Mouse (Mus musculus): ENCODE data around the gene Frmd6. TPM values are rescaled to one million over a fixed set of nuclear protein-coding genes. Genes with fewer than 3 reads are reported as not detected.

Frmd6 gene
- polyA plus RNA-seq, 1 experiment from 2014 or later: 27.8 TPM

- peaks cover 3% of the 10 kb centered on the region; the same call in 1 of the 2 replicates for H3K36me3 ChIP-seq (ENCODE audit: control insufficient read depth, insufficient read depth, low read length)
- no peak for DNase-seq (ENCODE audit: low spot score)
- H3K4me1 ChIP-seq (ENCODE audit: control insufficient read depth, insufficient read depth, low read length): no peaks in the 10 kb centered on the region
- H3K27ac ChIP-seq (ENCODE audit: low read depth, low read length): no peak overlapping the region
- H3K27me3 ChIP-seq (ENCODE audit: control insufficient read depth, insufficient read depth, low read length): no peaks in the 10 kb centered on the region
- H3K9ac ChIP-seq (ENCODE audit: low read length): no peak overlapping the region
- 90% methylated on average over 21 of the region's 21 CpGs for WGBS
- H3K4me3 ChIP-seq (ENCODE audit: low read depth, low read length): no peak overlapping the region
- H3K9me3 ChIP-seq (ENCODE audit: control insufficient read depth, low read length): no peaks in the 10 kb centered on the region
- no peak overlapping the region for H3K4me2 ChIP-seq (ENCODE audit: low read depth)
- no peak for ATAC-seq (ENCODE audit: insufficient read depth, low FRiP score, low TSS enrichment)
Observed at GRCm38 (mm10) chr12:70876270-70876998, 51.1 kb downstream of the Frmd6 start.

DNA sequence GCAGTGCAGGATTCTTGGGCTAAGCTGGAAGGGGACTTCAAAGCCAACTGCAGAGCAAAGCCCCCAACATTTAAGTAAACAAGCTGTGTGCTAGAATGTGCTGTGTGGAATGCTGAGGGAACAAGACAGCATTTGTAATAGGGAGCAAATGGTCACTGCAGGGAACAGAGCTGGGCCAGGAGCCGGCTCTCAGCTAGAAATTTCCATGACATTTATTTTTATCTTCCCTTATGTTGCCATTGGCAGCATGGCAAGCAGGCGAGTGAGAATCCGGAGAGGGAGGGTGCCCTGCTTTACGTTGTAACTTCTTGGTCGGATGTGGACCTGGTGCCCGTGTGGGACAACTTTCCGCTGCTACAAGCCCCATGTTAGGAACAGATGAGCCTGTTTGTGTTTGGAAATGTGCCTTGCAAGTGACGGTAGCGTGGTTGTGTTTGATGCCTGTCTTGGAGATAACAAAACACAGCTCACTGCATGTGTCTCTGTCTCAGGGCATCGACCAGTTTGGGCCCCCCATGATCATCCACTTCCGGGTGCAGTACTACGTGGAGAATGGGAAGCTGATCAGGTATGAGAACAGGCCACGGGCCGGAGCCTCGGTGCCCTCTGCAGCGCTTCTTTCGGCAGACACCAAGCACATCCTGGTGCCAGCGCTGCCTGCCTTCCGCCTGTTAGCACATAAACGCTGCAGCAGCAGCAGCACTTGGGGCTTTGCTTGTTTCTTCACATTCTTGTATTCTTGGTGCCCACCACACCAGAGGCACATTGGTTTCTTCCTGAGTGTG, 52.8 kb downstream of the Frmd6 start:
- Histone ChIP-seq H3K27ac (ENCODE audit: low read depth, low read length) (no peak overlapping the region), H3K27me3 (ENCODE audit: control insufficient read depth, insufficient read depth, low read length) (no peaks in the 10 kb centered on the region), H3K36me3 (ENCODE audit: control insufficient read depth, insufficient read depth, low read length) (peaks cover 3% of the 10 kb centered on the region; the same call in 1 of the 2 replicates), H3K4me3 (ENCODE audit: low read depth, low read length) (no peak overlapping the region), H3K9me3 (ENCODE audit: control insufficient read depth, low read length) (no peaks in the 10 kb centered on the region), H3K9ac (ENCODE audit: low read length) (no peak overlapping the region), H3K4me2 (ENCODE audit: low read depth) (no peak overlapping the region), H3K4me1 (ENCODE audit: control insufficient read depth, insufficient read depth, low read length) (no peaks in the 10 kb centered on the region)
- ATAC-seq (ENCODE audit: insufficient read depth, low FRiP score, low TSS enrichment) (no peak), DNase-seq (ENCODE audit: low spot score) (no peak)
- 86% methylated on average over 20 of the region's 20 CpGs for WGBS

GRCm38 (mm10) chr12:70880396-70880975, 55.2 kb downstream of the Frmd6 start:
- H3K27me3 ChIP-seq (ENCODE audit: control insufficient read depth, insufficient read depth, low read length): no peaks in the 10 kb centered on the region
- peaks cover 3% of the 10 kb centered on the region; the same call in 1 of the 2 replicates for H3K36me3 ChIP-seq (ENCODE audit: control insufficient read depth, insufficient read depth, low read length)
- no peak overlapping the region for H3K9ac ChIP-seq (ENCODE audit: low read length)
- H3K4me2 ChIP-seq (ENCODE audit: low read depth): no peak overlapping the region
- WGBS: 60% methylated on average over 9 of the region's 9 CpGs
- ATAC-seq (ENCODE audit: insufficient read depth, low FRiP score, low TSS enrichment) (no peak), DNase-seq (ENCODE audit: low spot score) (no peak)
- H3K9me3 ChIP-seq (ENCODE audit: control insufficient read depth, low read length): no peaks in the 10 kb centered on the region
- H3K4me1 ChIP-seq (ENCODE audit: control insufficient read depth, insufficient read depth, low read length): no peaks in the 10 kb centered on the region
- no peak overlapping the region for H3K27ac ChIP-seq (ENCODE audit: low read depth, low read length)
- H3K4me3 ChIP-seq (ENCODE audit: low read depth, low read length): no peak overlapping the region

DNA sequence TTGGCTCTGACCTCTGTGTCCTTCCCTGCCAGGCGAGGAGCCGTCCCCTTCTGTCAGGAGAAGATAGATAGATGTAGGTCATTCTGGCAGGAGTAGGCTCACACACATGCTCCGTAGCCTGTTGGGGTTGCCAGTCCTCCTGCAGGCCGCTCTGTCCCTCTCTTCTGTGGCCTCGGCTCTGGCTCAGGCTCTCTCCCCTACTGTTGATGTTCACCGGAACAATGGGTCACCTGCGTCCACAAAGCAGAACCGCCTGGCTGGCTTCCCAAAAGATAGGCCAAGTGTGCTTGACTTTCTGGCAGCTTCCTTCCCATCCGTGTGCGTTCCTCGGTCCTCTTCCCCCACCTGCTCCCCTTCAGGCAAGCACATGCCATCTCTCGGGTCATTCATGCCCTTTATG, 56.0 kb downstream of the Frmd6 start:
- Histone ChIP-seq H3K4me1 (ENCODE audit: control insufficient read depth, insufficient read depth, low read length) (no peaks in the 10 kb centered on the region), H3K27ac (ENCODE audit: low read depth, low read length) (no peak overlapping the region), H3K9ac (ENCODE audit: low read length) (no peak overlapping the region), H3K36me3 (ENCODE audit: control insufficient read depth, insufficient read depth, low read length) (peaks cover 3% of the 10 kb centered on the region; the same call in 1 of the 2 replicates), H3K27me3 (ENCODE audit: control insufficient read depth, insufficient read depth, low read length) (no peaks in the 10 kb centered on the region), H3K4me2 (ENCODE audit: low read depth) (no peak overlapping the region), H3K4me3 (ENCODE audit: low read depth, low read length) (no peak overlapping the region), H3K9me3 (ENCODE audit: control insufficient read depth, low read length) (no peaks in the 10 kb centered on the region)
- no peak for DNase-seq (ENCODE audit: low spot score)
- no peak for ATAC-seq (ENCODE audit: insufficient read depth, low FRiP score, low TSS enrichment)
- 68% methylated on average over 12 of the region's 12 CpGs for WGBS

DNA sequence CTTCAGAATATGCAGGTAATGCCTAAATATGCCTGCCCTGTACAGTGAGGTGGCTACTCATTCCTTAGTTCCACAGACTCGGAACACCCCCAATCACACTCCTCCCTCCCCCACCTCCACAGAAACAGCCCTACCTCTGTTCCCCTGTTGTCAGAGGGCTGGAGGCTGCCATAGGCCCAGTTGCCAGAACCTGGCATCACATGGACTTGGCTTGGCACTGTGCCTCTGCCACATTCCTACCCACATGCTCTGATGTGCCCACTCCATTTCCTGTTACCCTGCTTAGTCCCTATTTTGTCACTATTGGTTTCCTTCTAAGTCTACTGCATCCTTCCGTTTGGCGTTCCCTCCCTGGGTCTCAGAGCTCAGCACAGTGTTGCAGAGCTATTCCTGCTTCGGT, 56.5 kb downstream of the Frmd6 start:
- no peak for DNase-seq (ENCODE audit: low spot score)
- no peak for ATAC-seq (ENCODE audit: insufficient read depth, low FRiP score, low TSS enrichment)
- H3K36me3 ChIP-seq (ENCODE audit: control insufficient read depth, insufficient read depth, low read length): peaks cover 3% of the 10 kb centered on the region; the same call in 1 of the 2 replicates

DNA sequence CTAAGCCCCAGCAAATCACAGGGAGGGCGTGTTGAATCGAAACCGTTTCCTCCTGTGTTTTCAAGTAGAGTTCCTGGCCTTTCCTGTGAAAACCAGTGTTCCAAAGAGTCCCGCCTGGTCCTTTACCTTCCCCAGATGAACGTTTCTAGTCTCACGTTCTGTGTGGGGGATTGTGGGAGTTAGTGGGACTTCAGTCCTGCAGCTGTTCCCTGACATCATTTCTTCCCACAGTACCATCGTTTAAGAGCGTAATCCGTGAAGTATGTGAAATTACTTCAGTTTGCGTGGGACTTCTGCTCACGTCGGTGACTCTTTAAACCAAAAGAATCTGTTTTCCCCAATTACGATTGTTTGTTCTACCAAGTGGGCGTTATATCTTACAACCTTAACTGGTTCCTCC, 57.8 kb downstream of the Frmd6 start:
- H3K4me3 ChIP-seq (ENCODE audit: low read depth, low read length): no peak overlapping the region
- ATAC-seq (ENCODE audit: insufficient read depth, low FRiP score, low TSS enrichment): no peak
- H3K9ac ChIP-seq (ENCODE audit: low read length): no peak overlapping the region
- 92% methylated on average over 14 of the region's 14 CpGs for WGBS
- no peaks in the 10 kb centered on the region for H3K27me3 ChIP-seq (ENCODE audit: control insufficient read depth, insufficient read depth, low read length)
- H3K36me3 ChIP-seq (ENCODE audit: control insufficient read depth, insufficient read depth, low read length): peaks cover 3% of the 10 kb centered on the region; the same call in 1 of the 2 replicates
- no peak for DNase-seq (ENCODE audit: low spot score)
- H3K9me3 ChIP-seq (ENCODE audit: control insufficient read depth, low read length): no peaks in the 10 kb centered on the region
- no peak overlapping the region for H3K4me2 ChIP-seq (ENCODE audit: low read depth)
- H3K27ac ChIP-seq (ENCODE audit: low read depth, low read length): no peak overlapping the region
- H3K4me1 ChIP-seq (ENCODE audit: control insufficient read depth, insufficient read depth, low read length): no peaks in the 10 kb centered on the region

More for the DNA sequence above, 56.5 kb downstream of the Frmd6 start:
- no peak overlapping the region for H3K27ac ChIP-seq (ENCODE audit: low read depth, low read length)
- H3K9ac ChIP-seq (ENCODE audit: low read length): no peak overlapping the region
- no peak overlapping the region for H3K4me2 ChIP-seq (ENCODE audit: low read depth)
- H3K4me3 ChIP-seq (ENCODE audit: low read depth, low read length): no peak overlapping the region
- 96% methylated on average over 4 of the region's 4 CpGs for WGBS
- H3K9me3 ChIP-seq (ENCODE audit: control insufficient read depth, low read length): no peaks in the 10 kb centered on the region
- H3K27me3 ChIP-seq (ENCODE audit: control insufficient read depth, insufficient read depth, low read length): no peaks in the 10 kb centered on the region
- H3K4me1 ChIP-seq (ENCODE audit: control insufficient read depth, insufficient read depth, low read length): no peaks in the 10 kb centered on the region

- Histone ChIP-seq H3K36me3 (ENCODE audit: control insufficient read depth, insufficient read depth, low read length) (peaks cover 5% of the 10 kb centered on the region; the same call in 1 of the 2 replicates), H3K4me3 (ENCODE audit: low read depth, low read length) (no peak overlapping the region), H3K27ac (ENCODE audit: low read depth, low read length) (no peak overlapping the region), H3K9me3 (ENCODE audit: control insufficient read depth, low read length) (no peaks in the 10 kb centered on the region), H3K4me2 (ENCODE audit: low read depth) (no peak overlapping the region), H3K9ac (ENCODE audit: low read length) (no peak overlapping the region), H3K4me1 (ENCODE audit: control insufficient read depth, insufficient read depth, low read length) (no peaks in the 10 kb centered on the region), H3K27me3 (ENCODE audit: control insufficient read depth, insufficient read depth, low read length) (no peaks in the 10 kb centered on the region)
- DNase-seq (ENCODE audit: low spot score): no peak
- 93% methylated on average over 7 of the region's 7 CpGs for WGBS
- ATAC-seq (ENCODE audit: insufficient read depth, low FRiP score, low TSS enrichment): no peak
Observed at GRCm38 (mm10) chr12:70884113-70884512, 58.8 kb downstream of the Frmd6 start.

DNA sequence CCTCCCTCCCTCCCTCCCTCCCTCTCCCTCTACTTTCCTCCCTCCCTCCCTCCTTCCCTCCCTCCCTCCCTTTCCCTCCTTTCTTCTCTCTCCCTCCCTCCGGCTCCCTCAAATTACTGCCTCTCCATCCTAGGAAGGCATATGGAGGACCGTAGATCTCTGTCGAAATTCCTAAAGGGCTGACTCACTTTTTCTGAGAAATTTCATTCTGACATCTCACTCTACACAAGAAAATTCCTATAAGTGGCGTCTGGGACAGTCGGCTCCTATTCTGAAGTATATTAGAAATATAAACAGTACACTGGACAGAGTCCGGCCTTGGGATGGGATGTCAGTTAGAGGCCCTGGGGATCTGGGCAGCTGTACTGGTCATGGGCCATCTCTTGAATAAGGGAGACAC, 59.7 kb downstream of the Frmd6 start:
- H3K4me3 ChIP-seq (ENCODE audit: low read depth, low read length): no peak overlapping the region
- ATAC-seq (ENCODE audit: insufficient read depth, low FRiP score, low TSS enrichment) (no peak), DNase-seq (ENCODE audit: low spot score) (no peak)
- H3K27ac ChIP-seq (ENCODE audit: low read depth, low read length): no peak overlapping the region
- peaks cover 5% of the 10 kb centered on the region; the same call in 1 of the 2 replicates for H3K36me3 ChIP-seq (ENCODE audit: control insufficient read depth, insufficient read depth, low read length)
- H3K4me1 ChIP-seq (ENCODE audit: control insufficient read depth, insufficient read depth, low read length): no peaks in the 10 kb centered on the region
- no peaks in the 10 kb centered on the region for H3K27me3 ChIP-seq (ENCODE audit: control insufficient read depth, insufficient read depth, low read length)
- H3K9ac ChIP-seq (ENCODE audit: low read length): no peak overlapping the region
- WGBS: 86% methylated on average over 5 of the region's 6 CpGs
- no peaks in the 10 kb centered on the region for H3K9me3 ChIP-seq (ENCODE audit: control insufficient read depth, low read length)
- H3K4me2 ChIP-seq (ENCODE audit: low read depth): no peak overlapping the region

Data from neural tube, embryonic 11.5 days (tissue).